Mouse (Mus musculus) lung, postnatal 25 days (tissue): ENCODE data around the gene Ankfn1.
A peak's percentile ranks its signal among the peaks of the same experiment; 100 is the strongest.

Source experiments
- DNase-seq: peaks from one replicate; pipeline ENCODE4 v3.0.0; 2022; ENCODE audit warnings: low spot score

Ankfn1 gene

DNA sequence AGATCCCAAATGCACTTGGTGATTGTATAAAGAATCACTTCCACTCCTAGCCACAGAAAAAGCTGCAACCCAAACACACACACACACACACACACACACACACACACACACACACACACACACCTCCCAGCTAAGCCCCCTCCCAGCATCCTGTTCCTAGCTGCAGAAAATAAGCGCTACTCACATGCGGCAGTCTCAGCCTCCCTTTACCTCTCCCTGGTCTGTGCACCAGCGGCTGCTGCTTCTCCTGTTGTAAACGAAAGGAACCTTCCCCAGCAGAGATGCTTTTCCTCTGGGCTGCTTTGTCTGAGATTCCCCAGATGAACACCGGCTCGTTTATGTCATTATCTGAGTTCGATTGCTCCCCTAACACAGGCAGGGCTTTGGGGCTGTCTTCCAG is at the start of gene Ankfn1:
Ankfn1 (minus strand) TSS at position 223 of the 400 bp plus-strand sequence.
- no peak for DNase-seq

- DNase-seq: no peak
Observed at GRCm38 (mm10) chr11:89823661-89824446, 46.4 kb upstream of the Ankfn1 start.

DNA sequence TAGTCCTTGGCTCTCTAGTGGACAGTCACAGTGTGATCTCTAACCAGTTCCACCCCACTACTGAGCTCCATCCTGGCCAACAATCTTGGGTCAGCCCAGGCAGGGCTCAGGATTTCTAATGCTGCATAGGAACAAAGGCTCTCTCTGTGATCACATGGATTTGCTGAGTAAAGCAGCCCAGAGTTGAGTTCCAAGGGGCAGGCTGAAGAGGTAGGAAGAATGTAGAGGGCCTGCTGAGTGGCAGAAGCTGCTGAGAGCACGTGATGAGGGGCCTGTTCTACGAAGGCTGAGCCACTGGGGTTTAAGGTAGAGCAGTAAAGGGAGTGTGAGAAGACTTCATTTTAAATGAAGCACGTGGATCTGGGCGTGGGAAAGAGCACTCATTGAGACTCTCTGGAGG is 41.1 kb upstream of the Ankfn1 start:
- DNase-seq: peak; percentile 78

DNA sequence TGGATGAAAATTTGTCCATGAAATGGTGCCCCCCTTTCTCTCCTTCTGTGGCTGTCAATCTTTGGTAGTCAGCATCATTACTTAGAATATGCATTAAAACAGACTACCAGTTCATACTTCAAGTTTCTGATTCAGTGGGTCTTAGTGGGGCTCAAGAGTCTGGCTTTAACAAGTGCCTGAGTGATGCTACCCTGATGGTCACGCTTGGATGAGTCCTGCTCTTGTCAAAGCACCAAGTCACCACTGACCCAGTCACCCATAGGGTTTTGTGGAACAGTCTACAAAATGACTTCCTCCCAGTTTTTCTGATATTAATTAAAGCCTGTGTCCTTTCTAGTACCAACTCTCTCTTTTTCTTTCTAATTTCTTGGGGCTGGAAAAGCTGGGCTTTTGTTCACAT is 34.0 kb upstream of the Ankfn1 start:
- no peak for DNase-seq

DNA sequence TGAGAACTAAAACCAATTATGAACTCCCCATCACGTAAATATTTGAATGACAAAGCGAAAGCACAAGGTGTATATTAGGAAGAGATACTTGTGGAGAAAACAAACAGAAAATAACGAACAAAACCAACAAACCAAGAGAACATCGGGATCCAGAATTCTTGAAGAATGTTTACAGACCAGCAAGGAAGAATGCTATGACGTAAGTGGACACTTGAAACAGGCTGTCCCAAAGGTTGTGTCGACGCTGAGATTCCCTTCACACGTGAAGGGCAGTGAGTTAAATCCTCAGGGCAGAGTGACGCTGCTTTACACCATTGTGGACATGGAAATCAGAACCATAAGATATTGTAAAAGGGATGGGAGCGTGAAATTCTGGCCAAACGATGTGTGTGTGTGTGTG is 30.5 kb upstream of the Ankfn1 start:
- DNase-seq: peak; percentile 39

GRCm38 (mm10) chr11:89804822-89805221 is 27.4 kb upstream of the Ankfn1 start:
- DNase-seq: no peak

GRCm38 (mm10) chr11:89803974-89804373 is 26.5 kb upstream of the Ankfn1 start:
- no peak for DNase-seq

- no peak for DNase-seq
Observed at GRCm38 (mm10) chr11:89792709-89793108, 15.3 kb upstream of the Ankfn1 start.

DNA sequence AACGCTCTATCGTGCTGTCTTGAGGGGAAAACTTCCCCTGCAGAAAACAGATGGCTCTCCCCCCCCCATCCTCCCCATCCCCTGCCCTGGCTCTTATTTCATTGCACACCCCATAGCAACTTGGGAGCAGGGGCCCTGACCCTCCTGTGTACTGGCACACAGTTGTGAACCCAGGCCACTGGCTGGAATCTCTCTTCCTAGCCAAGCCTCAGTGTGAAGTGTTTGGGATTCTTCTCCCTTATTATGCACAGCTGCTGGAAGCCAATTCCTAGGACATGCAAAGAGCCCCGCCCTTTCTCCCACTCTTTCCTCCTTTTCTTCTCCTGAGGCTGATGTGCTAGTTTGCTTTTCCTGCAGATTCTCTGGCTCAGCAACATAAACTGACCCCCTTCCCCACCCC is 1.4 kb downstream of the Ankfn1 start:
- no peak for DNase-seq

- no peak for DNase-seq
Observed at GRCm38 (mm10) chr11:89774913-89775312, 2.5 kb downstream of the Ankfn1 start.

DNA sequence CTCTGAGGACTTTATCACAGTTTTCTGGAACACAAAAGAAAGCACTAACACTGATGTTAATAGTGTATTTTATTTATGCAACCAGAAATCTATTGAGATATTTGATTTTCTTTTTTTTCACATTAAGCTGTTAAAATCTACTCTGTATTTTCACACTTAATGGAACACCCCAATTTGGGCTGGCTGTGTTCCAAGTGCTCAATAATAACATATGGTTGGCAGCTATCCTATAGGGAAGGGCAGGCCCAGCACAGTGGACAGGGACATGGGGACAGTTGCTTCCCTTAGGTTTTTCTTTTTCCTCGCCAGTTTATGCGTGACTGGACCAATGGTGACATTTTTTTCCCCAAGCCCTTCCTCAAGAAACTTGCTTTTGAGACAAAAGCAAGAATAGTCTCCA is 4.5 kb downstream of the Ankfn1 start:
- DNase-seq: no peak

- no peak for DNase-seq
Observed at GRCm38 (mm10) chr11:89765770-89766148, 11.7 kb downstream of the Ankfn1 start.

DNA sequence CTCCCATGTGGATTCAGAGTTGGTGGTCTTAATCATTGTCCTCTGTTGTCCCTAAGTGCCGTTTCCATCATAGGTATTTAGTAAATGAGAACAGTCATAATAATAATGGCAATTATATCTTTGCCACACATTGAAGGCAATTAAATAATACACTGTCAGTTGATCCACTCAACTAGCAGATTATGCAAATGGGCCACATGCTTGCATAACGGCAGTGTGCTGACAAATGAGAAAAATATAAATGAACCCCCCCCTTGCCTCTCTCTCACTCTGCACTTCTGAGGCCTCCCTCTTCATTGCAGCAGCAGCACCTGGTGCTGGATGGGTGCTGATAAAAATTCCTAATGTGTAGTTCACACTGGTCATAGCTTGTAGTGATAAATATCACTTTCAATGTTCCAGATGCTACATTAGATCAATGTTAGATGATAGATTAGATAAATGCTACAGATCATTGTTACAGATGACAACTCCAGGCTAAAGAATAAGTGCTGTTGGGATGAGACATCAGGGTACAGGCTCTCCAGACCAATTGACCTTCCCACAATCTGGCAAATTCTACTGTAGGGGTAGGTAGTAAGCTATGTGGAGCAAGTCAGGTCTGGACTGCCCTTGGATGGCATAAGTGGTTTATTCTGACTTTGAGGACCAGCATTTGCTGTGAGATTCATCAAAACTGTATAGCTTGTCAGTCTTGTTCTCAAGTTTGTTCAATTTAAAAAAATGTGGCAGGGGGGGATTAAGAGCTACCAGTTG is 12.3 kb downstream of the Ankfn1 start:
- DNase-seq: no peak

GRCm38 (mm10) chr11:89733973-89734693 is 43.3 kb downstream of the Ankfn1 start:
- no peak for DNase-seq

GRCm38 (mm10) chr11:89733526-89733925 is 43.9 kb downstream of the Ankfn1 start:
- DNase-seq: no peak

DNA sequence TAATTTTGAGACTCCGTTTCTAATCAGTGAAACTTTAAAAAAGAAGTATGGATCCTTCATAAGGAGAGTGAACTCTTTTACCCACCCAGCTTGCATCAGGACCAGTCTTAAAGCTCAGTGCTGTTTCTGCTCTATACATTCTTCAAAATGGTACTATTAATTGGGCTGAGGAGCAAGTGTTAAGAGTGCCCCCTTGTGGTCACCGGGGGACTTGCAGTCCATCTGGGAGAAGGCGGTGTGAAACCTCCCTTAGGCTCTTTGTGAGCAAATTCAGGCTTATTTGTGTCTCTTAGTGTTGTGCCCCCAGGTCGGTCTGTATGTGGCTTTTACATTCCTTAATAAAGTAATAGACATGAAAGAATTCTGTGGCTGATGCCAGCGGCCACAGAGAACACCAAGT is 56.6 kb downstream of the Ankfn1 start:
- peak; percentile 44 for DNase-seq

DNA sequence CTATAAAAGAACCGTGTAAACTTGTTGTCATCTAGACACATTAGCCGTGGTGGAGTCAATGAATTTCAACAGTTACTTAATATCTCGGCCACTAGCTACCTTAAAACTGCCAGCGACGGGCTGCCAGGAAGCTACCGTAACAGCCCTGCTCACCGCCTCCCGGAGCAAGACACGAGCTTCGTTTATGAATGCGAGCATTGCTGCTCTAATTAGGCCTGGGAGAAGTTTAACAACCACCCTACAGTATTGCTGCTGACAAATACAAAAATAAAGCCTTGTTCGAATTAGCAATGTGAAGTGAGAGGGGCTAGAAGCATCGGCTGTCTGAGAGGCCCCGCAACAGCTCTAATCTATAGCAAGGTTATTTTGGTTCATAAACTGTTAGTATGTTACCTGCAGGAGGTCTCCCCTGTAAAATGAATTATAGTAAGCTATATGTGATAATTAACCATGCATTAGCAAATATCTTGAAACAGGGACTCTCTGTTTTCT is 58.9 kb downstream of the Ankfn1 start:
- no peak for DNase-seq

- DNase-seq: no peak
Observed at GRCm38 (mm10) chr11:89716351-89716750, 61.1 kb downstream of the Ankfn1 start.

DNA sequence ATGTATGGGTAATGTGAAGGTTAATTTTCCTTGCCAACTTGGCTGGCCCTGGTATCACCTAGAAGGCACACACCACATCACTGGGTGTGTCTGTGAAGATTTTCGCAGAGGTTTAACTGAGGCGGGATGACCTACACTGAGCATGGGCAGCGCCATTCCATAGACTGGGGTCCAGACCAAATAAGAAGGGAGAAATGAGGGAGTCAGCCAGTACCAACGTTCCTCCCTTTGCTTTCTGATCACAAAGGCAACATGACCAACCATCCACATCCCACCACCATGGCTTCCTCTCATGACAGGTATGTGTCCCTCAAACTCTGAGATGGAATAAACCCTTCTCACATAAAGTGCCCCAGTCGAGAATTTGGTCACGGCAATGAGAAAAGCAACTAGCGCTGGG is 68.9 kb downstream of the Ankfn1 start:
- DNase-seq: no peak

DNA sequence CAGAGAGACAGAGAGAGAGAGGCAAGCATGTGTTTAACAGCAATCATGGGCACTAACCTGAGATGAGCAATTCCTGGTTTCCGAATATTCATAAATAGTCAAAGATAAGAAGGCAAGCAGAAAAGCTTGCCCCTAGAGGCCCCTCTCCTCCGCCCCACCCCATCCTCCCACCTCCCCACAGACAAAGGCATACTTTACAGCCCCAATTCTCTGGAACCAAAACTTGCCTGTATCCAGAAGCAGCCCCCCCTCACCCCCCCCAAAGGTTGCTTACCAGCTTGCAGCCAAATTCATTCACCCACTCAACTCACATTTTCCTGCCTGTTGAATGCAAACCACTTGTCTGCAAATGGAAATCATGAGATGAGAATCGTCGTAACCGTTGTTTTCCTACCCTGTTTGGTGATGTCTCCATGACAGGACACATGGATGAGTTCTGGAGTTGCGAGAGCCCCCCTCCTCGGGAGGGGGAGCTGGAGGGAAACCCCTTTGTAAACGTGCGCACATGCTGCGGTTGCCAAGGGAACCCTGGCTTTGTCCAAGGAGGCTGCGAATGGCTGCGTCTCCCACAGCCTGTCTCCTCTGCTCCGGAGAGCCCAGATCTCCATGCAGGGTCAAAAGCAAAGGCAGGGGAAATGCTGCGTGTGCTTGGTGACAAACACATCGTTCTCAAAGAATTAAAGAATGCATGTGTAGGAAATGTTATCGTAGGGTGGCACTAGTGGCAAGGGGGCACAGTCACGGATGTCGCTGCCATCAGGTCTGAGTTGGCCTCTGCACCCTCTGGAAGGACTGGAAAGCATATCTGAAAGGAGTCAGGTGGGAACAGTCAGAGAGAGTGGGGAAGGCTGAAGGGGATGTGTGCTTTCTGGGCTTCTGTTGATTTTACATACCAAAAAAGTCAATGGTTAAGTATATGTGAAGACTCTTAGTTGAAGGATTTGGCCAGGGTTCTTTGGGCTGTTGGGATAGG is 80.7 kb downstream of the Ankfn1 start:
- no peak for DNase-seq

DNA sequence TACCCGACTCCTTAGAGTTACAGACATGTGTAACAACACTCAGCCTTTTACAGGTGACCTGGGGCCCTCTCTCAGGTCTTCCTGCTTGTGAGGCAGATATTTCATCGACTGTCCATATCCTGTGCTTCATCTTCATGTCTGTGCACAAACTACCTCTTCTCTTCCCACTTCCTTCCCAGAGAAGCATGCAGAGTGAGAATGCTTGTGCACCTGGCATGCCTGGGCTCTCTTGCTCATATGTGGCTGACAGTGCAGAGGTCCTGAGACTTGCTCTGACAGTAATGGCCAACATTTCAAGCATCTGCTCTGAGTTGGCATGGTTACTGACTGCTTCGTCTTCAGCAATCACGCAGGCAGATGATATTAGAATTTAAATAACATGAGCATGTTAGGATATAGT is 83.8 kb downstream of the Ankfn1 start:
- no peak for DNase-seq
